Mouse (Mus musculus): ENCODE data around the gene Inhbc. TPM values are rescaled to one million over a fixed set of nuclear protein-coding genes. Genes with fewer than 3 reads are reported as not detected.
"Not testable (repeated sequence)": the region's sequence is repeated elsewhere in the genome, so short reads cannot be mapped to it uniquely, and the experiment has no call there.

Gene Inhbc
- total RNA-seq, 2 experiments from 2014 or later: not detected

DNA sequence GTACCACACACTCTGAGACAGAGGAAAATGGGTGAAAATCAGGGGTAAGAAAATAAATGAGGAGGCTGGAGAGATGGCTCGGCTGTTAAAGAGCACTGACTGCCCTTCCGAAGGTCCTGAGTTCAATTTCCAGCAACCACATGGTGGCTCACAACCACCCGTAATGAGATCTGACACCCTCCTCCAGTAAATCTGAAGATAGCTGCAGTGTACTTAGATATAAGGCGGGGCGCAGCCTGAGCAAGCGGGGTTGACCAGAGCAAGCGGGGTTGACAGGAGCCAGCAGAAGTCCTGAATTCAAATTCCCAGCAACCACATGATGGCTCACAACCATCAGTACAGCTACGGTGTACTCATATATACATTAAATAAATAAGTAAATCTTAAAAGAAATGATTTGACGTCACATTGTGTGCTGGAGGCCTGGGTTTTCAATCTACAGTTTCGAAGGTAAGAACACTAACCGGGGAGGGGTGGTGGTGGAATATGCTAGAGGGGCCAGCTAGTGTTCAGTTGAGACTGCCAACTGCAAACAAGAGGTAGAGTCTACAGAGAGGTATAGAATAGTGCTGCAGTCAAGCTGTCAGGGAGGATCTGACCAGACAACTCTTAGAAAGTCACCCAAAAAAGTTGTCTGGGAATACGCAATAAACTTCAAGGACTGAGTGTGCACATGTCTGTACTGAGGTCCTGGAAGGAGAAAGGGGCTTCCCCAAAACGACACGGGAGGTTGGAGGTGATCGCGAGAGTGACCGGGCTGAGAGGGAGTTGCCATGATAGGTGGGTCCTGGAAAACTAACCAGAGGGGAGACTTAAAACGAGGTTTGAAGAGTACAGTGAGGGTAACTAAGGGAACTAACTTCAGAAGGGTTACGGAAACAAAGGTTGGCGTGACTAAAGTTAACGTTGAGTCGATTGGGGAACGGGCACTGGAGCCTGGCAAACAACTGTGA is 59.4 kb downstream of the Inhbc start:
- no peak for DNase-seq (ENCODE audit: extremely low spot score in 1 of 2, low spot score in 2 of 2)
- peak overlapping the region; percentile 89 for H3K27ac ChIP-seq
- H3K4me3 ChIP-seq: peak overlapping the region; percentile 76
- TF ChIP-seq CTCF (IDR thresholded peaks at IDR 0.05): no peak
- intact Hi-C loops (cut with DNase I): loop anchor here (1.0 to 5.0 kb wide), 2 partner anchors 20 to 188 kb away; partner anchors contain the start of gene Os9

DNA sequence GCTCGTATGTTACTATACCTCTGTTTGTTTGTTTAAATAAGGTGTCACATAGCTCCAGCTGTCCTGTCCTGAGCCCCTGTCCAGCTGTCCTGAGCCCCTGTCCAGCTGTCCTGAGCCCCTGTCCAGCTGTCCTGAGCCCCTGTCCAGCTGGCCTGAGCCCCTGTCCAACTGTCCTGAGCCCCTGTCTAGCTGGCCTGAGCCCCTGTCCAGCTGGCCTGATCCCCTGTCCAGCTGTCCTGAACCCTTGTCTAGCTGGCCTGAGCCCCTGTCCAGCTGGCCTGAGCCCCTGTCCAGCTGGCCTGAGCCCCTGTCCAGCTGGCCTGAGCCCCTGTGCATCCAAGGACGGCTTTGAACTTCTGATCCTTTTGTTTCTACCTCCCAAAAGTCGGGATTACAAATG is 61.1 kb downstream of the Inhbc start:
- H3K27ac ChIP-seq; H3K4me3 ChIP-seq; DNase-seq (ENCODE audit: extremely low spot score in 1 of 2, low spot score in 2 of 2); intact Hi-C loops (cut with DNase I): not testable (repeated sequence)

Other genes with a start within 250 kb of the Inhbc start
- gene Os9, start 249.3 kb downstream of the Inhbc start, total RNA-seq (2021): 100 to 1,000 TPM; 109 to 114 TPM
- 100 to 1,000 TPM; 122 to 125 TPM for gene B4galnt1, start 205.2 kb downstream of the Inhbc start, total RNA-seq (2021)
- 1 to 10 TPM; 3.8 TPM for gene Slc26a10, start 189.8 kb downstream of the Inhbc start, total RNA-seq (2021)
- 100 to 1,000 TPM; 198 to 208 TPM for gene Arhgef25, start 180.3 kb downstream of the Inhbc start, total RNA-seq (2021)
- gene Dtx3, start 174.7 kb downstream of the Inhbc start, total RNA-seq (2021): 100 to 1,000 TPM; 207 to 223 TPM
- gene Pip4k2c, start 158.8 kb downstream of the Inhbc start, total RNA-seq (2021): 100 to 1,000 TPM; 113 to 115 TPM
- 1,000 to 10,000 TPM; 1,016 to 1,023 TPM for gene Kif5a, start 107.1 kb downstream of the Inhbc start, total RNA-seq (2021)
- 100 to 1,000 TPM; 254 to 259 TPM for gene Dctn2, start 104.1 kb downstream of the Inhbc start, total RNA-seq (2021)
- 10 to 100 TPM; 42.2 to 52.4 TPM for gene Mbd6, start 81.4 kb downstream of the Inhbc start, total RNA-seq (2021)
- gene Mars, start 58.6 kb downstream of the Inhbc start, total RNA-seq (2021): 10 to 100 TPM; 55.3 to 61.5 TPM
- 1 to 10 TPM in 1 of 2 experiments, under 1 TPM in 1; 0.47 to 1.2 TPM for gene Arhgap9, start 48.5 kb downstream of the Inhbc start, total RNA-seq (2021)
- 1 to 10 TPM; 3.3 to 4.5 TPM for gene Gli1, start 28.5 kb downstream of the Inhbc start, total RNA-seq (2021)
- under 1 TPM in 1 of 2 experiments, not detected in 1; 0.29 TPM for gene Inhbe, start 16.0 kb downstream of the Inhbc start, total RNA-seq (2021)
- 100 to 1,000 TPM; 365 to 382 TPM for gene R3hdm2, start 9.9 kb upstream of the Inhbc start, total RNA-seq (2021)
- gene Stac3, start 131.3 kb upstream of the Inhbc start, total RNA-seq (2021): 1 to 10 TPM; 2.6 to 9.9 TPM
- 1 to 10 TPM; 4.2 to 5.6 TPM for gene Ndufa4l2, start 144.5 kb upstream of the Inhbc start, total RNA-seq (2021)
- 10 to 100 TPM; 24.1 to 26.0 TPM for gene Shmt2, start 152.0 kb upstream of the Inhbc start, total RNA-seq (2021)
- 1 to 10 TPM; 5.4 to 5.5 TPM for gene Nxph4, start 164.1 kb upstream of the Inhbc start, total RNA-seq (2021)

Measured in left cerebral cortex, adult 2 months (tissue).